Mouse (Mus musculus) intestine, embryonic 16.5 days (tissue): ENCODE results near the gene Tsr1. TPM values are rescaled to one million over a fixed set of nuclear protein-coding genes. Genes with fewer than 3 reads are reported as not detected.

Experiments
- ATAC-seq: fragments of 200-750 bp; cut with Nextera tagmentation; 2 replicates; pipeline ENCODE4 v1.8.0; 2017; ENCODE audit warnings: moderate TSS enrichment, moderate library complexity
- H3K27ac ChIP-seq: fragments of 300-500 bp; sonication (generic); 2 replicates; pipeline ENCODE4 v1.5.1; 2014; ENCODE audit warnings: mild to moderate bottlenecking, low read length
- H3K27me3 ChIP-seq: fragments of 300-500 bp; sonication (generic); replicated peaks from 2 replicates; pipeline ENCODE4 v1.6.1; 2014; ENCODE audit warnings: low read length, control low read depth, mixed read lengths; ENCODE audit not compliant: control insufficient read depth, insufficient read depth
- H3K36me3 ChIP-seq: fragments of 300-500 bp; sonication (generic); 2 replicates; pipeline ENCODE4 v1.6.1; 2014; ENCODE audit warnings: low read length, control low read depth; ENCODE audit not compliant: control insufficient read depth, insufficient read depth
- H3K4me1 ChIP-seq: fragments of 300-500 bp; sonication (generic); 2 replicates; pipeline ENCODE4 v1.6.1; 2014; ENCODE audit warnings: low read length, control low read depth, mixed read lengths; ENCODE audit not compliant: control insufficient read depth, insufficient read depth
- H3K4me2 ChIP-seq: fragments of 300-500 bp; sonication (generic); 2 replicates; pipeline ENCODE4 v1.6.1; 2014; ENCODE audit warnings: low read depth, low read length, control low read depth
- H3K4me3 ChIP-seq: fragments of 300-500 bp; sonication (generic); 2 replicates; pipeline ENCODE4 v1.5.1; 2014; ENCODE audit warnings: mild to moderate bottlenecking, low read length
- H3K9ac ChIP-seq: fragments of 300-500 bp; sonication (generic); 2 replicates; pipeline ENCODE4 v1.6.1; 2014; ENCODE audit warnings: low read depth, low read length
- H3K9me3 ChIP-seq: fragments of 300-500 bp; sonication (generic); 2 replicates; pipeline ENCODE4 v1.6.1; 2016; ENCODE audit warnings: low read length, control low read depth; ENCODE audit not compliant: control insufficient read depth
- WGBS: fragments of 180-500 bp; shearing (Covaris S2); extraction: QIAGEN DNeasy Blood & Tissue Kit; methylation state at CpG from one replicate; pipeline ENCODE4 v1.1.7; 2014; 5-methylcytosine and 5-hydroxymethylcytosine counted together
- microRNA-seq: library from miRNA; unstranded; fragments of <30 nt; microRNA quantifications from one replicate; pipeline ENCODE4, GENCODE M21; 2016
- polyA plus RNA-seq: library from polyadenylated mRNA; unstranded; fragments of >200 nt; fragmentation: Nextera tagmentation; extraction: Ambion mirVana; gene quantifications from 2 replicates; pipeline ENCODE4 v1.2.1, GENCODE M21; 2015

Tsr1 gene
- polyA plus RNA-seq, 1 experiment from 2014 or later: 48.1 TPM

GRCm38 (mm10) chr11:74946348-74946747 lies 48.5 kb downstream of the Tsr1 start:
- Histone ChIP-seq H3K4me1 (no peaks in the 10 kb centered on the region), H3K27me3 (no peaks in the 10 kb centered on the region), H3K4me2 (no peak overlapping the region), H3K9me3 (no peaks in the 10 kb centered on the region), H3K4me3 (no peak overlapping the region), H3K36me3 (0 out of 2 replicates have a peak, but pooled peaks cover 3% of the 10 kb centered on the region), H3K27ac (no peak overlapping the region), H3K9ac (no peak overlapping the region)
- no peak for ATAC-seq
- WGBS: 73% methylated on average over 3 of the region's 3 CpGs

DNA sequence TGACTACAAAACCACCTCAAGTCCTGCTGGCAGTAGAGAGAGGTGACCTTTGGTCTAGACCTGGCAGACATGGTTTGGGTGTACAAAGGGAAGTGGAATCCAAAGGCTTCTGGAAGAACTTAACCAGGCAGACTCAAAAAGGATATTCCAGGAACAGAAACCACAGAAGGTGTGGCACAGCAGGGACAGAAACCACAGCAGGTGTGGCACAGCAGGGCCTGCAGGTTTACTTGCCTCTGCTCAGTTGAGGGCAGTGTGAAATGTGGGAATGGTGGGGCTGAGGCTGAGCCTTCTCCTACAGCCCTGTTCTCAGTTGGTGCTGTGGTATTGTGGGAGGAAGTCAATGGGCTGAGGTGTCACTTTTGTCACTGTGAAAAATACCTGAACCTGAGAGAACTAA lies 57.0 kb downstream of the Tsr1 start:
- peak overlapping the region; percentile 91 for H3K27ac ChIP-seq
- H3K36me3 ChIP-seq: no peaks in the 10 kb centered on the region
- H3K9ac ChIP-seq: no peak overlapping the region
- H3K4me2 ChIP-seq: no peak overlapping the region
- no peaks in the 10 kb centered on the region for H3K9me3 ChIP-seq
- 0 out of 2 replicates have a peak, but pooled peaks cover 3% of the 10 kb centered on the region for H3K4me1 ChIP-seq
- no peaks in the 10 kb centered on the region for H3K27me3 ChIP-seq
- no peak overlapping the region for H3K4me3 ChIP-seq
- peak; percentile 92 for ATAC-seq

DNA sequence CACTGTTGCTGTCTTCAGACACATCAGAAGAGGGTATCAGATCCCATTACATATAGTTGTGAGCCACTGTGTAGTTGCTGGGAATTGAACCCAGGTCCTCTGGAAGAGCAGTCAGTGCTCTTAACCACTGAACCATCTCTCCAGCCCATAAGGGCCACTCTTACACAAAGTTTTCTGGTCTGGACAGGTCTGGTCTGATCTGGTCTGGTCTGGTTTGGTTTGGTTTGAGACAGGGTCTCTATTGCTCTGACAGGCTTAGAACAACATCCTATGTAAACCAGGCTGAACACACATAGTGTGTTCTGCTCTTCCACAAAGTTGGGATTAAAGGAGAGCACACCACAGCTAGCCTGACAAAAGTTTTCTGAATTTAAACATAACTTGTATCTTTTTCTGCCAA lies 58.1 kb downstream of the Tsr1 start:
- 0 out of 2 replicates have a peak, but pooled peaks cover 3% of the 10 kb centered on the region for H3K4me1 ChIP-seq

GRCm38 (mm10) chr11:74957600-74957999 lies 59.7 kb downstream of the Tsr1 start:
- Histone ChIP-seq H3K4me3 (no peak overlapping the region), H3K9me3 (no peaks in the 10 kb centered on the region), H3K36me3 (no peaks in the 10 kb centered on the region), H3K27me3 (no peaks in the 10 kb centered on the region), H3K27ac (no peak overlapping the region), H3K9ac (no peak overlapping the region), H3K4me2 (no peak overlapping the region), H3K4me1 (0 out of 2 replicates have a peak, but pooled peaks cover 3% of the 10 kb centered on the region)
- ATAC-seq: no peak
- 76% methylated on average over 2 of the region's 2 CpGs for WGBS

More for the DNA sequence above, 58.1 kb downstream of the Tsr1 start:
- Histone ChIP-seq H3K4me2 (no peak overlapping the region), H3K27me3 (no peaks in the 10 kb centered on the region), H3K27ac (no peak overlapping the region), H3K4me3 (no peak overlapping the region), H3K9me3 (no peaks in the 10 kb centered on the region), H3K9ac (no peak overlapping the region), H3K36me3 (no peaks in the 10 kb centered on the region)
- no peak for ATAC-seq

Small RNAs within 50 kb of the gene (microRNA-seq; reads per million reads assigned to microRNA genes)
- gene Mir6926: not detected

Other genes starting within 250 kb of the Tsr1 start
- 57.0 and 66.0 TPM in 2 replicates for gene Cluh, start 248.6 kb upstream of the Tsr1 start, polyA plus RNA-seq
- 33.5 and 33.8 TPM in 2 replicates for gene Pafah1b1, start 173.4 kb upstream of the Tsr1 start, polyA plus RNA-seq
- 36.2 and 41.4 TPM in 2 replicates for gene Mettl16, start 127.2 kb upstream of the Tsr1 start, polyA plus RNA-seq
- gene Mnt, start 67.2 kb upstream of the Tsr1 start, polyA plus RNA-seq: 3.1 and 4.0 TPM in 2 replicates
- 4.2 and 4.5 TPM in 2 replicates for gene Sgsm2, start 1.0 kb upstream of the Tsr1 start, polyA plus RNA-seq
- gene Smg6, start 27.8 kb downstream of the Tsr1 start, polyA plus RNA-seq: 10.7 and 11.4 TPM in 2 replicates
- gene Srr, start 27.9 kb downstream of the Tsr1 start, polyA plus RNA-seq: 18.0 and 19.6 TPM in 2 replicates